Mouse (Mus musculus) E14TG2a.4 (cell line): ENCODE results near the gene Mgst3.

Experiments
- H3K27me3 ChIP-seq: 2 replicates; pipeline ENCODE4 v1.6.1; 2014; ENCODE audit warnings: low read length, control low read depth; ENCODE audit not compliant: insufficient read depth
- H3K36me3 ChIP-seq: 2 replicates; pipeline ENCODE4 v1.6.1; 2014; ENCODE audit warnings: low read length, control low read depth; ENCODE audit not compliant: insufficient read depth
- H3K4me1 ChIP-seq: replicated peaks from 2 replicates; pipeline ENCODE4 v1.6.1; 2014; ENCODE audit warnings: low read depth, low read length, control low read depth
- H3K4me3 ChIP-seq: replicated peaks from 2 replicates; pipeline ENCODE4 v1.5.1; 2014; ENCODE audit warnings: mild to moderate bottlenecking, low read length
- H3K9me3 ChIP-seq: 2 replicates; pipeline ENCODE4 v1.6.1; 2014; ENCODE audit warnings: low read length, control low read depth
- CTCF ChIP-seq: conservative IDR thresholded peaks from 2 replicates; pipeline ENCODE4 v1.5.1; 2014; ENCODE audit warnings: low read length
- NANOG ChIP-seq: IDR thresholded peaks from 2 replicates; pipeline ENCODE4 v1.6.1; 2014; ENCODE audit warnings: borderline replicate concordance, low read length, mixed read lengths
- POU5F1 ChIP-seq: IDR thresholded peaks from 2 replicates; pipeline ENCODE4 v1.6.1; 2014; ENCODE audit warnings: low read length, borderline replicate concordance

Gene Mgst3

DNA sequence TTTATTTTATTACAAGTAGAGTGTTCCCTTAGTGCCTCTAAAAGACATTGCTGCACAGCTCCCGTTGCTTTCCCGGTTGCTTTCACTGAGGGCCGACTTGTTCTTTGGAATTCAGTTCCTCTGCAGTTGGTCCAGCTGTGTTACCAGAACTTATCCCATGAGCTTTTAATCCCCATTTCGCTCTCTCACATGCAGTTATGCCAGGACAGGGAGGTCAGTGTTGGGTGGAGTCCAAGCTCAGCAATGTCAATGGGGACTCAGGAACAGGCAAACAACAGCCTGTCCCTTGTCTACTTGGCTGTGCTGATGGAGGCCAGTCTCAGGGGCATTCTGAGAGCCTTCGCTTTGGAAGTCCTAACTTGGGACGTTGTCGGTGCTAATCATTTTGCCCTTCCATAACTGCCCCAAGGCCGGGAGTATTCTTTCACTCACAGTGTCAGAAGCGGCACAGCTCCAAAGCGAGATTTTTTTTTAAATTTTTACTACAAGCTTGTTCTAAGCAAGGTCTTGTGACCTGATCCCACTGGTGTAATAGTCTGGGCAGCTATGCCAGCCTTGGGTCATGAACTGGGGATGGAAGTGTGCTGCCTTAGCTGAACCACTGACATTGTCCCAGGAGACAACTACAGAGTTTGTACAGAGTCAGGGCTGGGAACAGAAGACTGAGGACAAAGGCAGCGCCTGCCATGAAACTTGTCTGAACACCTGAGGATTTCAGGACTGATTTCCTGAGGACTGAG lies 29.0 kb upstream of the Mgst3 start:
- Histone ChIP-seq H3K36me3 (no peaks in the 10 kb centered on the region), H3K4me3 (no peak overlapping the region), H3K27me3 (peaks cover 7% of the 10 kb centered on the region), H3K4me1 (0 out of 2 replicates have a peak, but pooled peaks cover 3% of the 10 kb centered on the region), H3K9me3 (no peaks in the 10 kb centered on the region)
- TF ChIP-seq POU5F1 (no peak), CTCF (no peak), NANOG (no peak)

DNA sequence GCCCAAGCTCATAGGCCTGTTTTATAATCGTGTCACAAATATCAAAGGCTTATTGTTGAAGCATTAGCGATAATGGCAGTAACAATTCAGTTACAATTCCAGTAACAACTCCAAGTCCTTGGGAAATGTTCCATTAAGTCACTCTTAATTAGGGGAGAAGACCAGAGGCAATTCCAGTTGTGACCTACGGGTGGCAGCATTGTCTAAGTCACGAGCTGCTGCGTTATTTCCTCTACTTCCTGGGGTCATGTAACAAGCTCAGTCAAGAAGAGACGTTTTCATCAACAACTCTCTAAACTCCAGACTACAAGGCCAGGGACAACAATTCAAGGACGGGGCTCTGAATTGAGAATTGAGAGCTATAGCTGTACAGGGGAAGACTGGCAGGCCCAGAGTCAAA lies 21.2 kb upstream of the Mgst3 start:
- no peaks in the 10 kb centered on the region for H3K9me3 ChIP-seq
- TF ChIP-seq POU5F1 (no peak), CTCF (peak; percentile 99), NANOG (no peak)
- no peaks in the 10 kb centered on the region for H3K4me1 ChIP-seq
- no peak overlapping the region for H3K4me3 ChIP-seq
- peaks cover 5% of the 10 kb centered on the region for H3K27me3 ChIP-seq
- no peaks in the 10 kb centered on the region for H3K36me3 ChIP-seq

DNA sequence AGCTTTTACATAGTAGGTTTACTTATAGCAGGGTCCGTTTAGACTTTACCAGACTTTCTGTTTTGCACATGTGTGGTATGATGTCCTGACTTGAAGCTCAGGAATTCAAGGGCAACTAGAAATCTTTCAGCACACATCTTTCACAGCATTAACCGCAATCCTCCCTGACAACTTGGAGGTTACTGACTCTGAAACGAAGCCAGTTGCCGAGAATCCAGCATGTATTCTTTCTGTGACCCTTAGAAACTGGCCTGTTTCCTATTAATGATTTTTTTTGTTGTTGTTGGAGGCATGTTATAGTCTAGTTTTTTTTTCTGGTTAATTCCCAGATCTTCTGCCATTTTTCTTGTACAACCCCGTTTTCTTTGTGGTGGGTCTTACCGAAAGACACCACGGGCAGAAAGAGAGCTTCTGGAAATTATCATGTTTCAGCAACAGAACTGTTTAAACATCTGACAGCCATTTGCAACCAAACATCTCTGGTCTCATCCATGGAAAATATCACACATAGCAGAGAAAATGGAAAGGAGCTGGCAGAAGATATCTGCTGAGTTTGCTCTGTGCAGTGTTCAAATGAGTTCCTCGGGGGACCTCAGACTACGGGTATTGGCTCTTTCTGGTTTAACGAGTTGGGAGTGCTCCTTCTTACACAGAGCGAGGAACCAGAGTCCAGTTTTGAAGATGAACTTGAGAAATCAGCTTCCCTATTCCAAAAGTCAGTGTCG lies 18.5 kb upstream of the Mgst3 start:
- peaks cover 20% of the 10 kb centered on the region for H3K27me3 ChIP-seq
- no peaks in the 10 kb centered on the region for H3K36me3 ChIP-seq
- H3K9me3 ChIP-seq: no peaks in the 10 kb centered on the region
- TF ChIP-seq POU5F1: no peak
- no peak for TF ChIP-seq NANOG
- TF ChIP-seq CTCF: no peak
- no peaks in the 10 kb centered on the region for H3K4me1 ChIP-seq
- no peak overlapping the region for H3K4me3 ChIP-seq

DNA sequence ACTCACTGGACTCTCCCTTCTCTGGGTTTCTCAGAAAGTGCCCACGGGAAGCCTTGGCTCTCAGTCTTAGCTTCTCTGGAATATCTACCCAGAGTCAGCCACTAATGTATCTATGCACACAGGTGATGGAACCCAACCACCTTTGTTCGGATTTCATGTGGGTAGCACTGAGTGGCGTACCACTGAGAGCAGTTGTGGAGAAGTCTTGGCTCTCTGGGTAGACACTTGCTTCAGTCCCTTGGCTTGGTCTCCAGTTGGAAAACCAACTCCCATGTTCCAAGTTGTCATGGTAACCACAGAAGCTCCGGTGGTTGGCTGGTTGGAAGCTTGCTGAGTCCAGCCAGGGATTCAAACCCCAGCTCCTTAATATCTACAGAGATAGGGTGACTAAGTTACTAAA lies 16.0 kb upstream of the Mgst3 start:
- Histone ChIP-seq H3K4me3 (no peak overlapping the region), H3K36me3 (no peaks in the 10 kb centered on the region), H3K4me1 (no peaks in the 10 kb centered on the region), H3K9me3 (no peaks in the 10 kb centered on the region), H3K27me3 (peaks cover 34% of the 10 kb centered on the region)
- TF ChIP-seq NANOG (no peak), CTCF (no peak), POU5F1 (no peak)

DNA sequence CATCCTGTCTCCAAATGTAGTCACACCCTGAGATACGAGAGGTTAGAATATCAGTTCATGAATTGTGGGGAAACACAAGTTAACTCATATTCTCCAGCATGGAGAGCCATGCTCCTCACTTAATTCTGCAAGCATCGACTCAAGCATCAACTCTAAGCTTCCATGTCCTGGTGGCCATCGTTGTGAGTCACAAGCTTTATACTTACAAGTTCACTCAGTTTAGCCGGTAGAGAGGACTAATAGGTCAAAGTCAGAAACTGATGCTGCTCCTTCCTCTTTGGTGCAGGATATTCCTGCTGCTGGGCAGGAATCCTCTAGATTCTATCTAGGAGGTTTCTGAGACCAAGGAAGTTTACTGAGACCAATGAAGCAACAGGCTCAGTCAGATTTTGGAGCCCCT lies 11.6 kb upstream of the Mgst3 start:
- Histone ChIP-seq H3K4me1 (no peaks in the 10 kb centered on the region), H3K36me3 (no peaks in the 10 kb centered on the region), H3K9me3 (peaks cover 6% of the 10 kb centered on the region; the same call in 1 of the 2 replicates), H3K27me3 (peaks cover 30% of the 10 kb centered on the region), H3K4me3 (no peak overlapping the region)
- TF ChIP-seq CTCF (no peak), NANOG (no peak), POU5F1 (no peak)

DNA sequence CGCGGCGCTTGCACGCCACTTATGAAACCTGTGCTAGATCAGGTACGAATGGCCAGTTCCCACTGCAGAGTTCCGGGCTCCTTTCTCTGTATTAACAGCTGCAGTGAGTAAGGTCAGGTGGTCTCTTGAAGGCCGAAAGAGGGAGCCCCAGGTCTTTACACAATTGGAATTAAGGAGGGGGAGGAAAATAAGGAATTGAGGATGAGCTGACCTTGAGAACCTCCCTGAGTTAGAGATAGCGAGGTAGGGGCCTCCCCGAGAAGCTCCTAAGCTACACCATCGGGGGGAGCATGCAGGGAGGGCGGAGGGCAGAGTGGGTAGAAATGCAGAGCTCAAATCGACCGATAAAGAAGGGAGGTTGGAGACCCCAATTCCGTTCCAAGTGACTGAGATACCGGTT lies 360 bp downstream of the Mgst3 start:
- Histone ChIP-seq H3K9me3 (no peaks in the 10 kb centered on the region), H3K4me1 (peaks cover 19% of the 10 kb centered on the region), H3K4me3 (peak overlapping the region; percentile 89), H3K36me3 (no peaks in the 10 kb centered on the region), H3K27me3 (peaks cover 23% of the 10 kb centered on the region; the same call in 1 of the 2 replicates)
- no peak for TF ChIP-seq POU5F1
- TF ChIP-seq CTCF: no peak
- no peak for TF ChIP-seq NANOG

DNA sequence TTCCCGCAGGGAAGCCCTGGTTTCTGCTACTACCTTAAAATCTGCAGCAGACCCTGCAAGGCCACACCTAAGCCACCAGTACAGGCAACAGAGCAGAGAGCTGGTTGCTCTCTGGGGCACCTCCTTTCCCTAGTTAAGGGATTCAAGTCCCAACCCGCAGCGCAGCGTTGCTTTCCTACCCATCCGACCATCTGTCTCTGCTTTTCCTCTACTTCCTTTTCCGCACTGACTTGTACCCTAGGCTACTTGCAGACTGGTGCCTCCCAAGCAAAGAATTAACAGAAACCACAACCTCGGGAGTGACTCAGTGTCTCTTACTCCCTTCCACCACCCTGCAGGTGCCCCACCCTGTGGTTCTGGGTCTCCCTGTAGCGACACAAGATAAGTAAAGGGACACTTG lies 954 bp downstream of the Mgst3 start:
- no peaks in the 10 kb centered on the region for H3K36me3 ChIP-seq

DNA sequence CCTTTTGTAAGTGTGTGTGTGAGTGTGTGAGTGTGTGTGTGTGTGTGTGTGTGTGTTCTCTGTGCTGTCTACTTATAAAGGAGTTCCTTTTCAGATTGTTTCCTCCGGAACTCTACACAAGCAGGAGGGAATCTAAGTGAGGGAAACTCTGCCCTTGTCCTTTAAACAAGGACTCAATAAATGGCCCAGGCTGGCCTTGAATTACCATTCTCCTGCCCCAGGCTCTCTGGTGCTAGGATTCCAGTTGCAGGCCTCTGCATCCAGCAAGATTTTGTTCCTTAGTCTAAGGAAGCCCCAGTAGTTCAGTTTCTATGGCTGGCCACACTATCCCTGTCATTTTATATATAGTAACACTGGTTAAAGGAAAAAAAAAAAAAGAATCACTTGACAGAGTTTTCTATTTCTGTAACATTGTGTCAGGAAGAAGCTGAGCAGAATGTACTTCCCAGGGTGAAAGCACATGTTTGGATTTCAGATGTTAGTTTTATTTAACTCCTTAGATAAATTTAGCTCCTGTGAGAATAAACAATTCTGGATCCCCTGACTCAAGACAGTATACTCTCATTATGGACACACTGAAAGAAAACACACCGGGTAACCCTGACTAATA lies 1.5 kb downstream of the Mgst3 start:
- peaks cover 19% of the 10 kb centered on the region for H3K4me1 ChIP-seq
- no peak for TF ChIP-seq CTCF
- no peak for TF ChIP-seq NANOG
- TF ChIP-seq POU5F1: no peak
- no peaks in the 10 kb centered on the region for H3K36me3 ChIP-seq
- H3K9me3 ChIP-seq: no peaks in the 10 kb centered on the region
- peak overlapping the region; percentile 89 for H3K4me3 ChIP-seq
- peaks cover 26% of the 10 kb centered on the region; the same call in 1 of the 2 replicates for H3K27me3 ChIP-seq

More for the DNA sequence above, 954 bp downstream of the Mgst3 start:
- Histone ChIP-seq H3K4me1 (peaks cover 19% of the 10 kb centered on the region), H3K9me3 (no peaks in the 10 kb centered on the region), H3K27me3 (peaks cover 24% of the 10 kb centered on the region; the same call in 1 of the 2 replicates), H3K4me3 (peak overlapping the region; percentile 89)
- no peak for TF ChIP-seq NANOG
- TF ChIP-seq POU5F1: no peak
